Mouse (Mus musculus) stomach, postnatal 0 days (tissue): ENCODE results near the gene Wdcp. TPM values are rescaled to one million over a fixed set of nuclear protein-coding genes. Genes with fewer than 3 reads are reported as not detected.

Experiments used
- ATAC-seq: fragments of 200-750 bp; cut with Nextera tagmentation; 2 replicates; pipeline ENCODE4 v1.8.0; 2017; ENCODE audit not compliant: low FRiP score, low TSS enrichment
- DNase-seq: peaks from one replicate; pipeline ENCODE4 v3.0.0-alpha.2; 2016; ENCODE audit warnings: low spot score
- H3K27ac ChIP-seq: fragments of 300-500 bp; sonication (generic); replicated peaks from 2 replicates; pipeline ENCODE4 v1.5.1; 2014; ENCODE audit warnings: mild to moderate bottlenecking, control low read depth
- H3K27me3 ChIP-seq: fragments of 300-500 bp; sonication (generic); 2 replicates; pipeline ENCODE4 v1.6.1; 2014; ENCODE audit warnings: low read length; ENCODE audit not compliant: control insufficient read depth, insufficient read depth
- H3K36me3 ChIP-seq: fragments of 300-500 bp; sonication (generic); 2 replicates; pipeline ENCODE4 v1.6.1; 2014; ENCODE audit warnings: low read length, mixed read lengths; ENCODE audit not compliant: control insufficient read depth, insufficient read depth
- H3K4me1 ChIP-seq: fragments of 300-500 bp; sonication (generic); replicated peaks from 2 replicates; pipeline ENCODE4 v1.6.1; 2014; ENCODE audit warnings: antibody characterized with exemption; ENCODE audit not compliant: control insufficient read depth, insufficient read depth
- H3K4me2 ChIP-seq: fragments of 300-500 bp; sonication (generic); replicated peaks from 2 replicates; pipeline ENCODE4 v1.6.1; 2014; ENCODE audit warnings: low read depth, mild to moderate bottlenecking, control low read depth, moderate library complexity
- H3K4me3 ChIP-seq: fragments of 300-500 bp; sonication (generic); 2 replicates; pipeline ENCODE4 v1.5.1; 2014; ENCODE audit warnings: low read depth, low read length, control low read depth
- H3K9ac ChIP-seq: fragments of 300-500 bp; sonication (generic); 2 replicates; pipeline ENCODE4 v1.6.1; 2014; ENCODE audit warnings: mild to moderate bottlenecking, low read length, control low read depth, mixed read lengths
- H3K9me3 ChIP-seq: fragments of 300-500 bp; sonication (generic); 2 replicates; pipeline ENCODE4 v1.6.1; 2016; ENCODE audit warnings: low read length; ENCODE audit not compliant: control insufficient read depth
- CTCF ChIP-seq: IDR thresholded peaks from 2 replicates; pipeline ENCODE4 v1.5.1; 2016; ENCODE audit warnings: antibody characterized with exemption, low read depth, mild to moderate bottlenecking, moderate library complexity
- EP300 ChIP-seq: optimal IDR thresholded peaks from 2 replicates; pipeline ENCODE3; 2016; ENCODE audit warnings: antibody characterized with exemption
- WGBS: fragments of 180-500 bp; shearing (Covaris S2); extraction: QIAGEN DNeasy Blood & Tissue Kit; methylation state at CpG from one replicate; pipeline ENCODE4 v1.1.7; 2014; 5-methylcytosine and 5-hydroxymethylcytosine counted together
- polyA plus RNA-seq: library from polyadenylated mRNA; unstranded; fragments of >200 nt; fragmentation: Nextera tagmentation; extraction: Ambion mirVana; gene quantifications from 2 replicates; pipeline ENCODE4 v1.2.1, GENCODE M21; 2015

Wdcp gene
- polyA plus RNA-seq, 1 experiment from 2014 or later: 8.2 TPM

DNA sequence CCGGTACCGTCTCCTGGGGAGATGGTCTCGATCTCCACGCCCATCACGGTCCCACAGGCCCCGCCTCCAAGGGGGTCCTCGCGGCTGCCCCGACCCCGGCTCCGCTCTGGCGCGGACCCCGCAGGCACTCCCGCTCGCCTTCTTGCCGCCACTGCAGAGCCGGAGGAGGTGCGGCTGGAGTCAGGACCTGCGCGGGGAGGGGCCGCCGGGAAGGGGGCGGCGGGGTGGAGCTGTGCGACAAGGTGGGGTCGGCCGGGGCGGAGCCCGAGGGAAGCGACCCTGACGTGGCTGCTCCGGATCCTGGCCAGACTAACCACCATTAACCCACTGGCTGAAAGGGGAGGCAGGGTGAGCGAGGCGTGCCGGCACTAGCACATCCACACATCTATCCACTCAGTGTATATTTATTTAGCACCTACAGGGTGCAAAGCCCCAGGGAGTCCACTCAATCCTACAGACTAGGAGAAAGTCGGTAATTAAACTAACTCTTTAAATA lies 1.7 kb upstream of the Wdcp start, which contains the start of gene Fkbp1b:
Fkbp1b (minus strand) TSS at position 200 of the 496 bp plus-strand sequence.
- DNase-seq (peak; percentile 58), ATAC-seq (peak; percentile 47)
- Histone ChIP-seq H3K36me3 (no peaks in the 10 kb centered on the region), H3K9ac (peak within 1 kb of the TSS; percentile 67), H3K4me3 (peak within 1 kb of the TSS; percentile 69), H3K9me3 (no peaks in the 10 kb centered on the region), H3K4me2 (peak within 1 kb of the TSS; percentile 100), H3K27ac (no peak within 1 kb of the TSS), H3K4me1 (no peaks in the 10 kb centered on the region; the same call in 1 of the 2 replicates), H3K27me3 (no peaks in the 10 kb centered on the region)
- TF ChIP-seq EP300: no peak
- TF ChIP-seq CTCF: no peak
- WGBS: 0% methylated on average over 33 of the region's 37 CpGs

DNA sequence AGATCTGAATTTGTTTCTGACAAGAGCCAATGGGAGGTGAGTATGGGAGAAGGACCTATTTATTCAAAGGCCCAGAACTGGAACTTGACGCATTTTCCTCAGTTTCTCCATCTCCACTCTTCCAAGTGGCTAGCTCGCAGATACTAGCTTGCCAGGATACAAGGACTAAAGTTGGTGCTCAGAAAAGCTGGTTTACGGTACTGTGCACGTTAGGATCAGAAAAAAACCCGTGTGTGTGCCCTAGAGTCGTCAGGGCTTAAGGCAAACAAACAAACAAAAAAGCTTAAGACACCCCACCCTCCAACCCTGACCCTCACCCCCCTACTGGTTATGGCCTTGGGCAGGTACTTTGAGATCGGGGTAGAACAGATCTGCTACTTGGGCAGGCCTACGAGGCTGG lies 647 bp upstream of the Wdcp start:
- 88% methylated on average over 8 of the region's 8 CpGs for WGBS
- TF ChIP-seq EP300: no peak
- no peak overlapping the region for H3K4me2 ChIP-seq

DNA sequence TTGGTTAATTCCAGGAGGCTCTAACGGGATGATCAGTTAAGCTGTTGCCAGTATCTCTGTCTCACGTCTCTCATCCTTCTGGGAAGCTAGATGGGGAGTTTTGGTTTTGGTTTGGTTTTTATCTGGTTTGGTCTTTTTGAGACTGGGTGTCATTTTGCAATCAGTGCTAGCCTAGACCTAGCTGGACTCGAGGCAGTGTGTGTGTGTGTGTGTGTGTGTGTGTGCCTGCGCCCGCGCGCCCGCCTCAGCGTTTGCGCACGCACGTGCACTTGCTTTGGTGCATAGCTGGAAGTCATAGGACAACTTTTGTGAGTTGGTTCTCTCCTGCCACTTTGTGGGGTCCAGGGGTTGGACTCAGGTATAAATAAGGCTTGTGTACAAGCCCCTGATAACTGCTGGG lies 638 bp downstream of the Wdcp start:
- H3K9ac ChIP-seq: peak overlapping the region; percentile 23
- DNase-seq: peak; percentile 71
- H3K4me2 ChIP-seq: peak overlapping the region; percentile 53
- H3K4me3 ChIP-seq: peak overlapping the region; percentile 59
- H3K9me3 ChIP-seq: no peaks in the 10 kb centered on the region
- no peaks in the 10 kb centered on the region for H3K27me3 ChIP-seq
- ATAC-seq: peak; percentile 68
- no peaks in the 10 kb centered on the region for H3K36me3 ChIP-seq
- H3K4me1 ChIP-seq: no peaks in the 10 kb centered on the region; the same call in 1 of the 2 replicates
- TF ChIP-seq EP300: no peak
- no peak for TF ChIP-seq CTCF
- 0 out of 2 replicates have a peak overlapping the region, but pooled peaks have one; percentile 1 for H3K27ac ChIP-seq
- WGBS: 0% methylated on average over 12 of the region's 12 CpGs

More for the DNA sequence above, 647 bp upstream of the Wdcp start:
- DNase-seq: no peak
- no peaks in the 10 kb centered on the region for H3K27me3 ChIP-seq
- no peak overlapping the region for H3K4me3 ChIP-seq
- ATAC-seq: no peak
- H3K9ac ChIP-seq: no peak overlapping the region
- H3K9me3 ChIP-seq: no peaks in the 10 kb centered on the region
- no peaks in the 10 kb centered on the region; the same call in 1 of the 2 replicates for H3K4me1 ChIP-seq
- no peaks in the 10 kb centered on the region for H3K36me3 ChIP-seq
- no peak overlapping the region for H3K27ac ChIP-seq

DNA sequence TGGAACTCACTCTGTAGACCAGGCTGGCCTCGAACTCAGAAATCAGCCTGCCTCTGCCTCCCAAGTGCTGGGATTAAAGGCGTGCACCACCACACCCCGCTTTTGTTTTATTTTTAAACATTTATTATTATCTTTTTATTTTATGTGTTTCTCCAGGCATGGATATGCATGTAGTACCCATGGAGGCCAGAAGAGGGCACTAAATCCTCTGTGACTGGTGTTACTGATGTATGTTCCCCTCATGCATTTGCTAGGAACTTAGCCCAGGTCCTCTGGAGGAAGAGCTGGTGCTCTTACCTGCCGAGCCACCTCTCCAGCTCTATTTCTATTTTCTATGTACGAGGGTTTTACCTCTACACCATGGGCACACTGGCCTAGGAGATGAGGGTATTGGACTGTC lies 13.1 kb downstream of the Wdcp start:
- H3K9me3 ChIP-seq: no peaks in the 10 kb centered on the region
- H3K36me3 ChIP-seq: no peaks in the 10 kb centered on the region
- no peak overlapping the region for H3K4me2 ChIP-seq
- H3K27ac ChIP-seq: no peak overlapping the region
- H3K4me1 ChIP-seq: no peaks in the 10 kb centered on the region
- 95% methylated on average over 5 of the region's 5 CpGs for WGBS
- H3K4me3 ChIP-seq: no peak overlapping the region
- H3K27me3 ChIP-seq: no peaks in the 10 kb centered on the region
- no peak overlapping the region for H3K9ac ChIP-seq
- DNase-seq (no peak), ATAC-seq (no peak)
- peak; percentile 57 for TF ChIP-seq CTCF
- no peak for TF ChIP-seq EP300

GRCm38 (mm10) chr12:4856834-4857233 lies 13.7 kb downstream of the Wdcp start:
- Histone ChIP-seq H3K4me3 (no peak overlapping the region), H3K9ac (no peak overlapping the region), H3K27me3 (no peaks in the 10 kb centered on the region), H3K4me1 (no peaks in the 10 kb centered on the region), H3K36me3 (no peaks in the 10 kb centered on the region), H3K9me3 (no peaks in the 10 kb centered on the region), H3K27ac (no peak overlapping the region), H3K4me2 (no peak overlapping the region)
- TF ChIP-seq CTCF (peak; percentile 37), EP300 (no peak)
- no peak for DNase-seq
- ATAC-seq: no peak
- WGBS: 91% methylated on average over 2 of the region's 2 CpGs

DNA sequence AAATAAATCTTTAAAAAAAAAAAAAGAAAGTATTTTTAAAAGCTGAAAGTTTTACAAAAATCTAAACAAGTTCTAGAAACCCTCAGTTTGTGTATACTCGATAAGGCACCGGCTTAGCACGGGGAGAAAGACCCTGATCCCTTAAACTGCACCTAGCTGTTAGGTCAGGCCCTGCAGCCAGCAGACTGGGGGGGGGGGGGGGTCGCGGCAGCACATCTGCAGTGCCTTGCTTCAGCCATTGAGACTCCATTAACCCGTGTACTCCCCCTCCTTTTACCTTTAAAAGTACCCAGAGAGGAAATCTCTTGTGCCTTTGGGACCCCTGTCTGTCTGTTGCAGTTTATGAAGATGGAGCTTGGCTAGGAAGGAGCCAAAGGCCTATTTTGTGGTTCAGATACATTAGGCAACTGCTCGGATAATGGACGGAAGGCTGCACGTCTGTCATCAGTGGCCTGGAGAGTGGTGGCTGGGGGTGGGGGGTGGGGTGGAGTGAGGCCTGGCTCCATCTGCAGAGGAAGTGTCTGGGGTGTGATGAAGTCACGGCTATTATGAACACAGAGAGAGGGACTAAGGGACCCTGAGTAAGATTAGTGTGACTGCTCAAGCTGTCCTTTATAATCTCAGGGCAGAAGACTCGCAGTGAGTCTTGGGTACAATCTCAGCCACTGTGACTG lies 16.3 kb downstream of the Wdcp start:
- no peak overlapping the region for H3K27ac ChIP-seq
- WGBS: 40% methylated on average over 11 of the region's 11 CpGs
- no peak overlapping the region for H3K9ac ChIP-seq
- no peak overlapping the region for H3K4me3 ChIP-seq
- H3K4me2 ChIP-seq: no peak overlapping the region
- no peaks in the 10 kb centered on the region for H3K36me3 ChIP-seq
- H3K27me3 ChIP-seq: no peaks in the 10 kb centered on the region
- H3K9me3 ChIP-seq: no peaks in the 10 kb centered on the region
- no peak for TF ChIP-seq CTCF
- ATAC-seq (no peak), DNase-seq (no peak)
- H3K4me1 ChIP-seq: no peaks in the 10 kb centered on the region
